Mouse (Mus musculus): ENCODE results near the gene Nme3.

- TF ChIP-seq GATA1 (IDR thresholded peaks at IDR 0.05; ENCODE audit: borderline replicate concordance, low read length), result no peak
- TF ChIP-seq FLI1 (IDR thresholded peaks at IDR 0.05; ENCODE audit: low read length), result no peak
These were observed 1.9 kb downstream of the Nme3 start for GRCm38 (mm10) chr17:24898041-24898854.
